Mouse (Mus musculus): ENCODE measurements around the gene Muc3. TPM values are rescaled to one million over a fixed set of nuclear protein-coding genes. Genes with fewer than 3 reads are reported as not detected.

Muc3 gene
- total RNA-seq, 2 experiments from 2014 or later: not detected

- DNase-seq (ENCODE audit: low spot score in 2 of 2): no peak
Observed at GRCm38 (mm10) chr5:137095135-137095534, 54.0 kb downstream of the Muc3 start.

- no peak for DNase-seq (ENCODE audit: low spot score in 2 of 2)
Observed at GRCm38 (mm10) chr5:137093720-137094119, 55.4 kb downstream of the Muc3 start.

- DNase-seq (ENCODE audit: low spot score in 2 of 2): no peak
Observed at GRCm38 (mm10) chr5:137091560-137091959, 57.6 kb downstream of the Muc3 start.

GRCm38 (mm10) chr5:137090870-137091269 lies 58.3 kb downstream of the Muc3 start:
- no peak for DNase-seq (ENCODE audit: low spot score in 2 of 2)

GRCm38 (mm10) chr5:137087410-137087809 lies 61.7 kb downstream of the Muc3 start:
- DNase-seq (ENCODE audit: low spot score in 2 of 2): no peak

- DNase-seq (ENCODE audit: low spot score in 2 of 2): no peak
Observed at GRCm38 (mm10) chr5:137085731-137086130, 63.4 kb downstream of the Muc3 start.

- no peak for DNase-seq (ENCODE audit: low spot score in 2 of 2)
Observed at GRCm38 (mm10) chr5:137085021-137085420, 64.1 kb downstream of the Muc3 start.

Other genes with a start within 250 kb of the Muc3 start
- gene Ift22, start 241.2 kb downstream of the Muc3 start, total RNA-seq (2021): 10 to 100 TPM; 85.7 to 88.0 TPM
- 100 to 1,000 TPM; 237 to 255 TPM for gene Fis1, start 196.0 kb downstream of the Muc3 start, total RNA-seq (2021)
- under 1 TPM in 1 of 2 experiments, not detected in 1; 0.61 TPM for gene Cldn15, start 182.7 kb downstream of the Muc3 start, total RNA-seq (2021)
- 10 to 100 TPM; 38.5 to 43.1 TPM for gene Plod3, start 162.3 kb downstream of the Muc3 start, total RNA-seq (2021)
- 10 to 100 TPM; 82.8 to 96.2 TPM for gene Znhit1, start 161.3 kb downstream of the Muc3 start, total RNA-seq (2021)
- 100 to 1,000 TPM; 228 to 230 TPM for gene Vgf, start 122.9 kb downstream of the Muc3 start, total RNA-seq (2021)
- gene Ap1s1, start 103.2 kb downstream of the Muc3 start, total RNA-seq (2021): 100 to 1,000 TPM; 316 to 355 TPM
- under 1 TPM; 0.40 to 0.94 TPM for gene Serpine1, start 77.1 kb downstream of the Muc3 start, total RNA-seq (2021)
- 1 to 10 TPM; 5.9 to 6.0 TPM for gene Trim56, start 33.1 kb downstream of the Muc3 start, total RNA-seq (2021)
- 1 to 10 TPM; 3.8 to 4.0 TPM for gene Muc3a, start 63.1 kb upstream of the Muc3 start, total RNA-seq (2021)
- 10 to 100 TPM; 55.3 to 56.2 TPM for gene Ache, start 138.2 kb upstream of the Muc3 start, total RNA-seq (2021)
- 10 to 100 TPM; 10.9 to 11.7 TPM for gene Ufsp1, start 145.3 kb upstream of the Muc3 start, total RNA-seq (2021)
- gene Srrt, start 158.4 kb upstream of the Muc3 start, total RNA-seq (2021): 100 to 1,000 TPM; 202 to 234 TPM
- 1 to 10 TPM; 5.4 to 6.2 TPM for gene Trip6, start 165.1 kb upstream of the Muc3 start, total RNA-seq (2021)
- gene Slc12a9, start 184.3 kb upstream of the Muc3 start, total RNA-seq (2021): 10 to 100 TPM; 21.6 to 23.7 TPM
- 1 to 10 TPM; 4.5 to 4.7 TPM for gene Ephb4, start 200.8 kb upstream of the Muc3 start, total RNA-seq (2021)